Mouse (Mus musculus) liver, adult 2 months (tissue): Measurements from ENCODE around the gene Srgap3.

Experiments
- CTCF ChIP-seq: fragments of 200-500 bp; IDR thresholded peaks from 2 replicates; pipeline ENCODE4 v1.5.1; 2011; ENCODE audit warnings: low read depth, low read length, control low read depth
- POLR2A ChIP-seq: fragments of 200-500 bp; IDR thresholded peaks from 2 replicates; pipeline ENCODE4 v1.6.1; 2011; ENCODE audit warnings: low read length, control low read depth; ENCODE audit not compliant: insufficient read depth; ENCODE audit errors: extremely low read depth

- TF ChIP-seq CTCF (no peak), POLR2A (no peak)
Observed at GRCm38 (mm10) chr6:112736471-112736870, 210.6 kb downstream of the Srgap3 start.
